Mouse (Mus musculus) cerebellum, postnatal 14 days (tissue): ENCODE results near the gene Nup107.
A peak's percentile ranks its signal among the peaks of the same experiment; 100 is the strongest.

Experiments used
- DNase-seq, 2 experiments: peaks; one replicate each; pipeline ENCODE4 v3.0.0; 2021; ENCODE audit warnings: mixed read lengths in 2 of 2

Nup107 gene

GRCm38 (mm10) chr10:117792141-117793091 lies at the start of gene Nup107:
Gene Nup107 (minus strand): TSS chr10:117792705.
- DNase-seq: peak; percentile 100

DNA sequence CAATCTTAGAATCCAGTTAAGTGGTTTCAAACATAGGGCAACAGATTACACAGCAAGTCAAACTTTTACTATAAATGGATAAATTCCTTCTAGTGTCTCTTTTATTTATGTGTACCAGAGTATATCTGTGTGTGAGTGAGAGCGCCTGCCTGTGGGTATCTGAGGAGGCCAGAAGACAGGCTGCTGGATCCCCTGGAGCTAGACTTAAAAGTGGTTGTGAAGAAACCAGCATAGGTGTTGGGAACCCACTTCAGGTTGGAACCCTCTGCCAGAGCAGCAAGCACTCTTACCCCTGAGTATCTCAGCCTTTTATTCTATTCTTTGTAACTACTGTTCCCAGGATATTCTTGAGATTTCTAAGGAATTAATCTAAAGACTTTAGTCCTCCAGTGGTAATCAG lies 49.3 kb upstream of the Nup107 start:
- DNase-seq: no peak

- no peak for DNase-seq
These were observed 48.0 kb upstream of the Nup107 start for GRCm38 (mm10) chr10:117840431-117840995.

DNA sequence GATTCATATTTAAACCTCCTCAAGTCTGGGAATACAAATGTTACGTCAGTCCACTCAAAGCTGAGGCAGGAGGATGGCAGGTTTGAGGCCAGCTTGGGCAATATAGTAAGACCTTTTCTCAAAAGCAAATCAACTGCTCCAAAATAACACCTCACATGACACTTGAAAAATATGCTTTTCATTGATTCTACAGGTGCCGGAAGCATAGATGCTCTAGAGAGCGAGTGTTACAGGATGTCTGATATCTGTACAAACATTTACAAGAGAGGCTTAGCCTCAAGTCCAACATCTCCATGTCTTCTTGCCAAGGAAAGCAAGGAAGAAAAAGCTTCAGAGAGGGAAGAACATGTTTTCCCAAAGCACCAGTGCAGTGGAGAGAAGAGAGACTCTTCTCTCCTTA lies 47.2 kb upstream of the Nup107 start:
- no peak for DNase-seq

DNA sequence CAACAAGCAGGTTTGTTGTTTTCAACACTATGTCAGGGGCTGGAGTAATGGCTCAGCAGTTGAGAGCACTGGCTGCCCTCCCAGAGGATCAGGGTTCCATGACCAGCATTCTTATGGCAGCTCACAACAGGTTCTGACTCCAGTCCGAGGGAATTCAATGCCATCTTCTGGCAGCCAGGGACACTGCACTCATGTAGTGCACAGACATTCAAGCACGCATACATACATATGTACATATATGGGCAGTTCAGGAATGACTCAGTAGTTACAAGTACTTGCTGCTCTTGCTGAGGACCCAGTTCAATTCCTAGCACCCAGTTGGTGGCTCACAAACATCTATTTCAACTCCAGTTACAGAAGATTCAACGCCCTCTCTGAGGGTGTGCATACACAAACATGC lies 46.4 kb upstream of the Nup107 start:
- no peak for DNase-seq

GRCm38 (mm10) chr10:117836354-117836753 lies 43.8 kb upstream of the Nup107 start:
- no peak for DNase-seq

GRCm38 (mm10) chr10:117835453-117835852 lies 42.9 kb upstream of the Nup107 start:
- DNase-seq: no peak

DNA sequence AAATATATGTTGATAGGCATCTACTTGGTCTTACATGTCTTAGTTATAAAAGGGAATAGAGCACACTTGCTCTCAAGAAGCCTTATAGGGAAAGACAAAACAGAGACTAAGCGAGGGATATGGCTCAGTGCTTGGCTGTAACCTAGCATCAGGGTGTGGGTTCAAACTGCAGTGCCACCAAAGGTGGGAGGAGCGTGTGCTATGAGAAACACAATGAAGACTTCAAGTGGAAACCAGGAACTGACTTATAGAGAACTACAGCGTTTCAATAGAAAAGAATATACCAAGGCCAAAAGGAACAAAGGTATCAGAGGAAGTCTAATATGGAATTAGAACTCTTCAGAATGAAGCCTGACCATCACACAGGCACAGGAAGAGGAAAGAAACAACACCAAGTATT lies 38.3 kb upstream of the Nup107 start:
- DNase-seq: no peak

DNA sequence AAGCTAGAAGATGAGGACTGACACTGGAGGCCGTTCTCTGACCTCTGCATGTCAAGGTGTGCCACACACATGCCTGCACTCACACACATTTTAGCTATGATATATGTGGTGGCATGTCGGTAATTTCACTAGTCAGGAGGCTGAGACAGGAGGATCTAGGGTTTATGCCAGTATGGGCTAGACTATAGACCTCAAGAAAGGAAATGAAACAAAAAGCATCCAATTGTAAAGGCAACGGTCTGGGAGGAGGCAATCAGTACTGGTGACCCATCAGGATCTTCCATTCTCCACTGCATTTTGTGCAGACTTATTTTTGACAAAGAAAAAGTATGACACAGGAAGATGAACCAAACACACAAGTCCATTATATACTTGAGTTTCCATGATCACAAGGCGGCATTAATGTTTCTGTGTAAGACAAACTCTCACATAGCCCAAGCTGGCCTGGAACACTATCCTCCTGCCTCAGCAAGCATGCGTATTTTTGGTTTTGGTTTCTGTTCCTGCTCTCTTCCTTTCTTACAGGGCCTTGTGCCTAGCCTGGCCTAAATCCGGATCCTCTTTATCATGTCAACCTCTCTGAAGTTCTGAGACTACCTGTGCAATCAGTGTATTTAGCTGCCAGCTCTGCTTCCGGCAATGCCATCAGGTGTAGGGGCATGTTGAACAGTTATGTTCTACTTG lies 37.1 kb upstream of the Nup107 start:
- DNase-seq: no peak

DNA sequence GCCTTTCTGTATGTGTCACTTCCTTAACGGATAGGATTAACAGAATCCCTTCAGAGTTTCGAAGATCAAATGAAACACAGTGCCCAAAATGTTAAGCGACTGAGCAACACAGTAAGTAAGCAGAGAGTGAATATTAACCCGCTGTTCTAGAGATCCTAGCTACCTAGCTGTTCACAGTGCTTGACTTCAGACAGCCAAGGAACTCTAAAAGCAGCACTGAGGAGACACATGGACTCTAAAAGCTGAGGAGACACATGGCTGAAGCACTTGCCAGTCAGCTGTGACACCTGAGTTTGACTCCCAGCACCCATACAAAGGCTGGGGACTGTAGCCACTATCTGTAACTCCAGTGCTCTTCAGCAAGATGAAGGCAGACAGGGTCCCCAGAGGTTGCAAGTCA lies 36.5 kb upstream of the Nup107 start:
- no peak for DNase-seq

- DNase-seq: no peak
These were observed 36.0 kb upstream of the Nup107 start for GRCm38 (mm10) chr10:117828536-117828935.

DNA sequence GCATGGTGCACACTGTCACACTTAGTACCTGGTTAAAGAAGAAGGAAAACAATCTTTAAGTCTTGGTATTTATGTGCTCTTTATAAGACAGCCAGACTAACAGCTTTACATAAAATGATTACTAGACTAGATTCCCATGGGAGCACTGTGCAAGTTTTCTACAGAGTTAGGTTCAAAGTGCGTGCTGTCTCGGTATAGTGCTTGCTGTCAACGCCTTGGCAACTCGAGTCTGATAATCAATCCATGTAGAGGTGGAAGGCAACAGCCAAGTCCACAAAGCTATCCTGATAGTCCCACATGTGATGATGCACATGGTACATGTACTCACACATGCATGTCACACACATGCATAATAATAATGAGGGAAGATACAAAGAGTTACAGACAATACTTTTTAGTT lies 32.1 kb upstream of the Nup107 start:
- no peak for DNase-seq

DNA sequence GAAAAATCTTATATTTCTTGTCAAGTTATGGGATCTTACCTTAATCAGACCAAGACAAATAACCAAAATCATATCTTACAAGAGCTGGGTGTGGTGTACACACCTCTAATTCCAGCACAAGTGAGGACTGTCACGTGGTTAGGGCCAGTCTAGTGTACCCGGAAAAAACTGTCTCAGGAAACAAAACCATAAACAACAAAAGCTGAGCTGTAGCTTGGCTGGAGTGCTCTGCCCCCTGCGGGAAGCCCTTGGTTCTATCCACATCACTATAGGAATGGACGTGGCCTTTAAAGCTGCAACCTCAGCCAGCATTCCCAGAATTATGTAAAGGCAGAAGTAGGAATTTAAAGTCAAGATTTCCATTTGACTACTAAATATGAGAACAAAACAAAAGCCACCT lies 31.6 kb upstream of the Nup107 start:
- no peak for DNase-seq

- no peak for DNase-seq
These were observed 30.8 kb upstream of the Nup107 start for GRCm38 (mm10) chr10:117823321-117823720.

DNA sequence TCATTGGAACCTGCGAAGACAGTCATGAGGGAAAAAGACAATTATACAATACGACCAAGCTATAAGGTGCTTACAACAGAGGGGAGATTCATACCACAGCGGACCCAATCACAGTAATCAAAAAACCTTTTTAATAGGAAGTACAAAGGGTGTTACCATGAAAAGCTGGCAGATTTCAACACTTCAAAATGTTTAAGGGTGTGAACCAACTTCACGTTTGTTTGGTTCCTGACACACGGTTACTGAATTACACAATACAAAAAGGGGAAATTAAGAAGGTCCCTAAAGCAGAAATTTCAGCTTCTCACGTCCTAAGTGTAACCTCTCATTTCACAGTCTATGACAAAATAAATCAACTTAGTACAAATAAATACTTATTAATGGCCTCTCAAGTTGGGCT lies 26.1 kb upstream of the Nup107 start:
- no peak for DNase-seq

GRCm38 (mm10) chr10:117816721-117817120 lies 24.2 kb upstream of the Nup107 start:
- no peak for DNase-seq

DNA sequence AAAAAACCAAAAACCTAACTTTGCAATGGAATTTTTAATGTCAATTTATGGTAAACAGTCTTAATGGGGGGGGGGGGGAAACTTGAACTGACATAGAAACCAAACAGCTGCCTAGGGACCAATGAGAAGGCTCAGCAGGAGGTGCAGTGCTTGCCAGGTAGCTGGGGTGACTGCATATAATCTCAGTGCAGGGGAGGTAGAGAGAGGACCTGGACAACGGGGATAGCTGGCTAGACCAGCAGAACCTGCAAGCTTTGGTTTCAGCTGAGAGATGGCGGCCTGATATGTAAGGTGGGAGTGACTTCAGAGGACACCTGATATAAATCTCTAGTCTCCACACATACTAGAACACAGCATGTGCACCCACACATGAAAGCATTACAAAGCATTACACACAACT lies 20.0 kb upstream of the Nup107 start:
- DNase-seq: no peak

DNA sequence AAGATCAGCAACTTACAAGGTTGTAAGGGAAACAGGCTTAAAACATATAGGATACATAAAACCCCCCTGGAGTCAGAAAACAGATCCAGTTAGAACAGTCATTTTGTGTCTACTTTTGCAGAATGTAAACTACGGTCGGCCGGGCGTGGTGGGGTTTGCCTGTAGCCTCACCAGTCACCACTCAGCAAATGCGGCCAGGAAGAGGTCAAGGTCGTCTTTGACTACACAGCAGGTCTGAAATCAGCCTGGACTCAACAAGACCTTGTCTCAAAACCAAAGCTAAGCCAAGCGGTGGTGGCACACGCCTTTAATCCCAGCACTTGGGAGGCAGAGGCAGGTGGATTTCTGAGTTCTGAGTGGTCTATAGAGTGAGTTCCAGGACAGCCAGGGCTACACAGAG lies 19.1 kb upstream of the Nup107 start:
- DNase-seq: no peak

GRCm38 (mm10) chr10:117810506-117810905 lies 18.0 kb upstream of the Nup107 start:
- DNase-seq: no peak

GRCm38 (mm10) chr10:117808068-117808467 lies 15.6 kb upstream of the Nup107 start:
- no peak for DNase-seq

DNA sequence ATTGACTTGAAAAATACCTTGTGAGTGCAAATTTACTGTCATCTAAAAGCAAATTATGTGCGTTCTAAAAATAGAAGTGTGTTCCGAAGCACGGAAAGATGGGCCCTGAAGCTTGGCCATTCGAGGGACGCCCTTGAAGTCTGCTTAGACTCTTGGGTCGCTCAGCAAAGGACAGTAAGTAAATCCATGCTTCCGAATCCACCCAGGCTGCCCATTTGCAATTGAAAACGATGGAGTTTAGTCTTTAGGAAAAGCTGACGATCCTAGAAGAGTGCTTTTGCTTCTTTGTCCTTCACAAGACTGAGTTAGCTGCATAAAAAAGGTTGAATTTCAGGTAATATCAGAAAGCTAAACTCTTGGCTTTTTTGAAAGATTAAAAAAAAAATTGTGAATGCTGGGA lies 13.4 kb upstream of the Nup107 start:
- DNase-seq: no peak

- no peak for DNase-seq
These were observed 11.7 kb upstream of the Nup107 start for GRCm38 (mm10) chr10:117803870-117804850.

DNA sequence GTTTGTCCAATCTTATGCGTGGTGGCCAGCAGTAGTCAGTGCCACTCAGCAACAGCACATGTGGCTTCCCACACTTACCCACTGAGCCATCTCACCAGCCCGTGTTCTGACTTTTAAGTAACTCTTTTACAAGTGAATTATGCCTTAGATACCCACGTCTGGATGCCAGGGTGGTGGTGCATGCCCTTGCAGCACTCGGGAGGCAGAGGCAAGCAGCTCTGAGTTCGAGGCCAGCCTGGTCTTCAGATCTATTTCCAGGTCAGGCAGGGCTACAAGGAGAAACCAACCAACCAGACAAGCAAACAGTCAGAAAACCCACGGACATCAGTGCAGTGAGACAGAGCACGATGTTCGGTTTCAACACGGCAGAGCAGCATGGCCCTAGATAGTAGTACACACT lies 9.4 kb upstream of the Nup107 start:
- DNase-seq: no peak
